Mouse (Mus musculus) hindbrain, postnatal 0 days (tissue): ENCODE data around the gene Draxin. TPM values are rescaled to one million over a fixed set of nuclear protein-coding genes. Genes with fewer than 3 reads are reported as not detected.

ENCODE experiments used
- ATAC-seq: fragments of 200-750 bp; cut with Nextera tagmentation; 2 replicates; pipeline ENCODE4 v1.8.0; 2017; ENCODE audit warnings: mild to moderate bottlenecking, moderate TSS enrichment, moderate library complexity
- DNase-seq: peaks from one replicate; pipeline ENCODE4 v3.0.0-alpha.2; 2015; ENCODE audit warnings: low spot score
- H3K27ac ChIP-seq: fragments of 300-500 bp; sonication (generic); 2 replicates; pipeline ENCODE4 v1.5.1; 2014; ENCODE audit warnings: mild to moderate bottlenecking
- H3K27me3 ChIP-seq: fragments of 300-500 bp; sonication (generic); 2 replicates; pipeline ENCODE4 v1.6.1; 2014; ENCODE audit warnings: low read length, mixed read lengths; ENCODE audit not compliant: insufficient read depth
- H3K36me3 ChIP-seq: fragments of 300-500 bp; sonication (generic); 2 replicates; pipeline ENCODE4 v1.6.1; 2014; ENCODE audit warnings: low read length, mixed read lengths; ENCODE audit not compliant: insufficient read depth
- H3K4me1 ChIP-seq: fragments of 300-500 bp; sonication (generic); 2 replicates; pipeline ENCODE4 v1.6.1; 2014; ENCODE audit warnings: antibody characterized with exemption, low read length, mixed read lengths; ENCODE audit not compliant: insufficient read depth
- H3K4me2 ChIP-seq: fragments of 300-500 bp; sonication (generic); 2 replicates; pipeline ENCODE4 v1.6.1; 2014; ENCODE audit warnings: low read depth, mild to moderate bottlenecking, low read length, moderate library complexity, mixed read lengths
- H3K4me3 ChIP-seq: fragments of 300-500 bp; sonication (generic); 2 replicates; pipeline ENCODE4 v1.5.1; 2014; ENCODE audit warnings: low read length
- H3K9ac ChIP-seq: fragments of 300-500 bp; sonication (generic); replicated peaks from 2 replicates; pipeline ENCODE4 v1.6.1; 2014; ENCODE audit warnings: mild to moderate bottlenecking, low read length, moderate library complexity, mixed read lengths
- H3K9me3 ChIP-seq: fragments of 300-500 bp; sonication (generic); 2 replicates; pipeline ENCODE4 v1.6.1; 2016; ENCODE audit warnings: low read length, mixed read lengths
- CTCF ChIP-seq: IDR thresholded peaks from 2 replicates; pipeline ENCODE4 v1.5.1; 2016; ENCODE audit warnings: antibody characterized with exemption, control low read depth, low read depth
- WGBS: fragments of 180-500 bp; shearing (Covaris S2); extraction: QIAGEN DNeasy Blood & Tissue Kit; methylation state at CpG from one replicate; pipeline ENCODE4 v1.1.7; 2014; 5-methylcytosine and 5-hydroxymethylcytosine counted together
- polyA plus RNA-seq: library from polyadenylated mRNA; unstranded; fragments of >200 nt; fragmentation: Nextera tagmentation; extraction: Ambion mirVana; gene quantifications from 2 replicates; pipeline ENCODE4 v1.2.1, GENCODE M21; 2015
- total RNA-seq: library from RNA; depleted of rRNA; stranded (reverse); fragments of >200 nt; gene quantifications from 2 replicates; pipeline ENCODE4 v1.2.3, GENCODE M21; 2014

Gene Draxin
- total and polyA plus RNA-seq, 2 experiments from 2014 or later, result 7.2 to 44.9 TPM

DNA sequence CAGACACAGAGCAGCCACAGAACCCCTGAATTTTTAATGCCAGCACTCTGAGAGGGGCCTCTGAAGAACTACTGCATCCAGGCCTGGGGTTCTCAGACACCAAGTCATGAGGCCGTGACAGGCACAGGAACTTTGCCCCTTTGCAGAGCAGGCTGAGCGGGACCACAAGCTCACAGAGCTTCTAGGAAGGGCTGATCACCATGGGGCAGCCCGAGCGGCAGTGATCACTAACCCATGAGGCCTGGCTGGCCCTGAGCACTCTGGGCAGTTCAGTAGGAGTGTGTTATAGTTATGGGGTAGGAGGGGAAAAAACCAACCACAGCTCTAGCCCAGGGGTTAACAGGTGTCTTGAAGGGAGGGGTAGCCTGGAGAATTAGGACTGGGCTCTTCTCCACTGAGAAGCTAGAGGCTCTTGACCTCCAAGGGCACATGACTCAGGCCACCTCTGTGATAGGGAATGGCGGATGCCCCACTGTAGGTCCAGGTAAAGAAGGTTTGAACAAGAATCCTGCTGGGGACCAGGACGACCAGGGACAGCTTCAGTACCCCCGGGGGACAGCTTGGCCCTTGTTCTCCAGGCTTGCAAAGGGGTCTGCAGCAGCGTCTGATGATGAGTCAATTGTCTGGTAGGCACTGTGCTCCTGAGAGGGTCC, 50.4 kb downstream of the Draxin start:
- no peak overlapping the region for H3K4me2 ChIP-seq
- H3K9me3 ChIP-seq, result no peaks in the 10 kb centered on the region
- no peak for ATAC-seq
- TF ChIP-seq CTCF, result no peak
- no peak overlapping the region for H3K4me3 ChIP-seq
- H3K27ac ChIP-seq, result no peak overlapping the region
- no peaks in the 10 kb centered on the region for H3K36me3 ChIP-seq
- no peak for DNase-seq
- H3K9ac ChIP-seq, result no peak overlapping the region
- 82% methylated on average over 8 of the region's 8 CpGs for WGBS
- H3K4me1 ChIP-seq, result no peaks in the 10 kb centered on the region
- H3K27me3 ChIP-seq, result no peaks in the 10 kb centered on the region

DNA sequence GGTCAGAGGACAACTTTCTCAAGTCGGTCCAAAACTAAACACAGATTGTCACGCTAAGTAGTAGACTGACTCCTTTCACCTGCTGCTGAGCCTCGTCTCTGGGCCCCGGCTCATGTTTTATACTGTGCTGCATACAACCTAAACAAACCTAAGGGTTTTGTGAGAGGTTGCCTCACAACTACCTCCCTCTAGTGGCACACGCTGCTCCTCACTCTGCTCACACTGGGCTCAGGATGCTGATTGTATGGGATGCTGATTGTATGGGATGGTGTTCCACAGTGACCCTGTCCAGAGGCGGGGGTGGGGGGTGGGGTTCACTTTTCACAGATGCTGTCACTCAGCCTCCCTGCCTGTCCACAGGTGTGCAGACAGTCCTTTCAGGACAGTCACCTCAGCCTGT, 51.3 kb downstream of the Draxin start:
- peak; percentile 55 for TF ChIP-seq CTCF
- no peak overlapping the region for H3K27ac ChIP-seq
- no peak overlapping the region for H3K4me3 ChIP-seq
- no peaks in the 10 kb centered on the region for H3K27me3 ChIP-seq
- H3K9ac ChIP-seq, result no peak overlapping the region
- no peak overlapping the region for H3K4me2 ChIP-seq
- H3K36me3 ChIP-seq, result no peaks in the 10 kb centered on the region
- DNase-seq, result no peak
- WGBS, result 66% methylated on average over 6 of the region's 6 CpGs
- no peaks in the 10 kb centered on the region for H3K9me3 ChIP-seq
- no peaks in the 10 kb centered on the region for H3K4me1 ChIP-seq
- ATAC-seq, result no peak

DNA sequence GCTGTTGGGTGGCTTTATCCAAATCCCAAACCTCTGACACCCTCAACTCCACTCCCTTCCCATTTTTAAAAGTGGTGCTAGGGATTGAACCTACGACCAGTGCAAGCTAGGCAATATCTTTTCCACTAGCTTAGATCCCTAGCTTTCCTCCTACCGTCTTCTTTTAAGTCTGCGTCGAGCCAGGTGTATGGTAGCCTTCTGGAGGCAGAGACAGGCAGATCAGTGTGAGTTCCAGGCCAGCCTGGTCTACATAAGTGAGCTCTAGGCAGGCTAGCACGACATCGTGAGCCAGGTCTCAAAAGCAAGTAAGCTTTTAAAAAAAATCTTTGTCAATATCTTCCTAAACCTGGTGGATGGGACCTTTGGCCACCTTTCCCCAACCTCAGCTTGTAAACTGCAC, 54.6 kb downstream of the Draxin start:
- DNase-seq, result no peak
- Histone ChIP-seq H3K27me3 (no peaks in the 10 kb centered on the region), H3K4me1 (no peaks in the 10 kb centered on the region), H3K27ac (no peak overlapping the region), H3K36me3 (no peaks in the 10 kb centered on the region), H3K4me3 (no peak overlapping the region), H3K9me3 (no peaks in the 10 kb centered on the region), H3K4me2 (no peak overlapping the region), H3K9ac (0 out of 2 replicates have a peak overlapping the region, but pooled peaks have one; percentile 9)
- ATAC-seq, result no peak
- TF ChIP-seq CTCF, result no peak
- 93% methylated on average over 6 of the region's 6 CpGs for WGBS

DNA sequence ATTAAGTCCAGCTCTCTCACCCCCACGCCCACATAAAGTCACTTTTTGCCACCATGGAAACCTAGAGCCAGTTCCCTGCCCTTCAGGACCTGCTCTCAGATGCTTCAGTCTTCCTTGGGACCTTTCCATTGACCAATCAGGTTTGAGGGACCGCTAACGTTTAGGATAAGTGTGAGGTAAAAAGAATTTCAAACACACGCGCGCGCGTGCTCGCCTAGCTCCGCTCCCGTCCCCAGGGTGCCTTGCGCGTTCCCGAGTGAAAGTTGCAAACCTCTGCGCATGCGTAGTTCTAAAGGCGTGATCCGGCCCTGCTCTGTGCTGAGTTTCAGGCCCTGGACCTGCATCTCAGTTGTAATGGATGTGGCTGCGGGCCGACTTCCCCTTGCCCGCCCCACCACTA, 55.2 kb downstream of the Draxin start:
- H3K4me2 ChIP-seq, result peak overlapping the region; percentile 46
- H3K9ac ChIP-seq, result 0 out of 2 replicates have a peak overlapping the region, but pooled peaks have one; percentile 9
- no peaks in the 10 kb centered on the region for H3K27me3 ChIP-seq
- H3K9me3 ChIP-seq, result no peaks in the 10 kb centered on the region
- no peaks in the 10 kb centered on the region for H3K4me1 ChIP-seq
- DNase-seq (peak; percentile 83), ATAC-seq (0 out of 2 replicates have a peak, but pooled peaks have one; percentile 31)
- WGBS, result 33% methylated on average over 21 of the region's 21 CpGs
- TF ChIP-seq CTCF, result no peak
- peak overlapping the region; percentile 19 for H3K4me3 ChIP-seq
- no peaks in the 10 kb centered on the region for H3K36me3 ChIP-seq
- no peak overlapping the region for H3K27ac ChIP-seq

DNA sequence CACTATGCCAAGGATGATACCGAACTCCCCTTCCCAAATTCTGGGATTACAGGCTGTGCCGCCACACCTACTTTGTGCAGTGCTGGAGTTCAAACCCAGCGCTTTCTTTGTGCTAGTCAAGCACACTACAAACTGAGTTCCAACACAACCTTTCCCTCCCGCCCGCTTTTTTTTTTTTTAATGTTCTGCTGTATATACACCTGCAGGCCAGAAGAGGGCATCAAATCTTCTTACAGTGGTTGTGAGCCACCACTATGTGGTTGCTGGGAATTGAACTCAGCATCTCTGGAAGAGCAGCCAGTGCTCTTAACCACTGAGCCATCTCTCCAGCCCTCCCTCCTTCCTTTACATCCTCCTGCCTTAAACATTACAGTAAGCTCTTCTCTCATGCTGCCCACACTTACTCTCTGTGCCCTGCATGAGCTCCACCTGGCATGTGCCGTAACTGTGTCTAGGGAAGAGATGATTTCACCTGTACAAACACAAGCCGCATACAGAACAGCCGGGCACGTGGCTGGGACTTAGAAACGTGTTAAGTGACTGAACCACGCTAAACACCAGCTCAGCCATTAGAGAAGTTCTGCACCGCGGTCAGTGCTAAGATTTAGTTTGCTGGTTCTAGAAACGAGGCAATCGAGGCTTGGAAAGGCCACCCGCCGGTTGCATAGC, 55.8 kb downstream of the Draxin start:
- H3K27ac ChIP-seq, result no peak overlapping the region
- peak; percentile 62 for TF ChIP-seq CTCF
- 50% methylated on average over 17 of the region's 17 CpGs for WGBS
- H3K36me3 ChIP-seq, result no peaks in the 10 kb centered on the region
- H3K27me3 ChIP-seq, result no peaks in the 10 kb centered on the region
- H3K4me2 ChIP-seq, result peak overlapping the region; percentile 46
- H3K4me3 ChIP-seq, result 0 out of 2 replicates have a peak overlapping the region, but pooled peaks have one; percentile 19
- peak; percentile 19; the same call in 1 of the 2 replicates for ATAC-seq
- peak; percentile 57 for DNase-seq
- no peaks in the 10 kb centered on the region for H3K4me1 ChIP-seq
- H3K9ac ChIP-seq, result no peak overlapping the region
- H3K9me3 ChIP-seq, result no peaks in the 10 kb centered on the region

DNA sequence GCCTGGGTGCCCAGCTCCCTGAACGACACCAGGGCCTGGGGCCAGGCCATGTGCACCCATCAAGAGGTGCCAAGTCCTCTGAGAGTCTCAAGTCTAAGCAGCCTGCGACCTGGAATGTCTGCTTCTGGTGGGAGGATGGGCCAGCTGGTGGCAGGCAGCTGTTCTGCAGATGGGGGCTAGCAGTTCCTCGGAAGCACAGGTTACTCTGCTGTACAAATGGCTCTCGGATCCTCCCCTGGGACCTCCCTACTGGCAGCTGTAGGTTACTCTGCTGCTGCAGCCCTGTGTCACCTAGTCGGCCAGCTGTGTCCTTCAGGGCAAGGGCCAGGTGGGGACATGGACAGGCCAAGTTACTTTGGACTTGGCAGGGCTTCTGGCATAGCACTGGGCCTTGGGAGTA, 59.0 kb downstream of the Draxin start:
- no peaks in the 10 kb centered on the region for H3K36me3 ChIP-seq
- DNase-seq (no peak), ATAC-seq (no peak)
- no peaks in the 10 kb centered on the region for H3K27me3 ChIP-seq
- TF ChIP-seq CTCF, result no peak
- no peaks in the 10 kb centered on the region for H3K9me3 ChIP-seq
- H3K4me1 ChIP-seq, result no peaks in the 10 kb centered on the region
- no peak overlapping the region for H3K4me2 ChIP-seq
- no peak overlapping the region for H3K9ac ChIP-seq
- WGBS, result 56% methylated on average over 5 of the region's 5 CpGs
- H3K27ac ChIP-seq, result no peak overlapping the region
- H3K4me3 ChIP-seq, result no peak overlapping the region

DNA sequence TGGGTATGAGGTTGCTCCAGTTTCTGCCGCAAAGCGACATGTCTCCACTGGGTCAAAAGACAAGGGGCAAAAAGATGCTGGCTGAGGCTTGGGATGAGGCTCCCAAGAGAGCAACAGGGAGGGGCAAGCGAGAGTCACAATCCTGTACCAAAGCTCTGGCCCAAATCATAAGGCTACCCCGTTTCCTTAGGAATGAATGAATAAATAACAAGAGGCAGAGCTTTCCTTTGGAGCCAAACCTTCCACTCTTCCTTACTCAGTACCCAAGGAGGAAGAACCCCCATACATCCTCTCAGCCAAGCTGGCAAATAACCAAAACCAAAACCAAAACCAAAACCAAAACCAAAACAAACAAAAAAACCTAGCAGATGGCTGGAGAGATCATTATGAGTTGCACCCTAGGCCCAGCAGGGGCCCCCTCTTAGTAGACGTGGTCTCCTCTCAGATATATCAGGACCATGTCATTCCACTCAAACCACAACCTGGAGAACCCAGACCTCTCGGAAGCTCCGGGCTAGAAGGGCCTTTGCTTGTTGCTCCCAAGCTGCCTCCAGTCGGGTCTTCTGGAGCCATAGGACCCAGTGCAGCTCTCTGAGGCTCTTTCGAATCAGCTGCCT, 60.8 kb downstream of the Draxin start:
- H3K4me2 ChIP-seq, result no peak overlapping the region
- TF ChIP-seq CTCF, result no peak
- no peaks in the 10 kb centered on the region for H3K27me3 ChIP-seq
- no peak overlapping the region for H3K27ac ChIP-seq
- DNase-seq (no peak), ATAC-seq (no peak)
- H3K9me3 ChIP-seq, result no peaks in the 10 kb centered on the region
- H3K4me3 ChIP-seq, result no peak overlapping the region
- no peak overlapping the region for H3K9ac ChIP-seq
- 0 out of 2 replicates have a peak, but pooled peaks cover 4% of the 10 kb centered on the region for H3K4me1 ChIP-seq
- no peaks in the 10 kb centered on the region for H3K36me3 ChIP-seq
- WGBS, result 81% methylated on average over 9 of the region's 9 CpGs
